In genomic region chr17:83215529-83216244, GRCm38 (mm10) we compare ENCODE assay signal across 8 mouse cellular contexts. TPM values are rescaled to one million over a fixed set of nuclear protein-coding genes. Genes with fewer than 3 reads are reported as not detected.
A peak's percentile ranks its signal among the peaks of the same experiment; 100 is the strongest.
DNase-seq lines count a peak whose midpoint lies in the region; ATAC-seq and TF ChIP-seq lines count a peak whose summit lies in the region.

No protein-coding gene starts in this region.

- H3K36me3 ChIP-seq in heart, embryonic 10.5 days: peaks cover 15% of the 10 kb centered on the region
- H3K36me3 ChIP-seq in embryonic facial prominence, embryonic 12.5 days: peaks cover 7% of the 10 kb centered on the region; the same call in 1 of the 2 replicates
- H3K36me3 ChIP-seq in hindbrain, embryonic 11.5 days (ENCODE audit: control insufficient read depth, insufficient read depth, low read length): no peaks in the 10 kb centered on the region
- no peaks in the 10 kb centered on the region for H3K36me3 ChIP-seq in limb, embryonic 14.5 days (ENCODE audit: control insufficient read depth, insufficient read depth, low read length)
- no peaks in the 10 kb centered on the region; the same call in 1 of the 2 replicates for H3K36me3 ChIP-seq in neural tube, embryonic 11.5 days (ENCODE audit: control insufficient read depth, insufficient read depth, low read length)

- H3K4me3 ChIP-seq in heart, embryonic 10.5 days: peak overlapping the region; percentile 79
- H3K4me3 ChIP-seq in embryonic facial prominence, embryonic 12.5 days: peak overlapping the region; percentile 80
- peak overlapping the region; percentile 76 for H3K4me3 ChIP-seq in hindbrain, embryonic 11.5 days (ENCODE audit: low read depth, low read length)
- H3K4me3 ChIP-seq in limb, embryonic 14.5 days (replicated peaks; ENCODE audit: low read length): peak overlapping the region; percentile 76
- peak overlapping the region; percentile 84 for H3K4me3 ChIP-seq in neural tube, embryonic 11.5 days (ENCODE audit: low read depth, low read length)

- no peaks in the 10 kb centered on the region for H3K9me3 ChIP-seq in heart, embryonic 10.5 days
- H3K9me3 ChIP-seq in embryonic facial prominence, embryonic 12.5 days: no peaks in the 10 kb centered on the region
- H3K9me3 ChIP-seq in hindbrain, embryonic 11.5 days (ENCODE audit: control insufficient read depth, low read length): no peaks in the 10 kb centered on the region
- H3K9me3 ChIP-seq in limb, embryonic 14.5 days (ENCODE audit: control insufficient read depth, low read length): no peaks in the 10 kb centered on the region
- H3K9me3 ChIP-seq in neural tube, embryonic 11.5 days (ENCODE audit: control insufficient read depth, low read length): no peaks in the 10 kb centered on the region

- H3K4me1 ChIP-seq in heart, embryonic 10.5 days: peaks cover 58% of the 10 kb centered on the region
- peaks cover 53% of the 10 kb centered on the region for H3K4me1 ChIP-seq in embryonic facial prominence, embryonic 12.5 days
- peaks cover 16% of the 10 kb centered on the region for H3K4me1 ChIP-seq in hindbrain, embryonic 11.5 days (replicated peaks; ENCODE audit: control insufficient read depth, insufficient read depth, low read length)
- H3K4me1 ChIP-seq in limb, embryonic 14.5 days (ENCODE audit: control insufficient read depth, insufficient read depth, low read length): peaks cover 38% of the 10 kb centered on the region
- H3K4me1 ChIP-seq in neural tube, embryonic 11.5 days (ENCODE audit: control insufficient read depth, insufficient read depth, low read length): peaks cover 26% of the 10 kb centered on the region

- no peak for TF ChIP-seq POLR2A in limb, embryonic 14.5 days (IDR thresholded peaks at IDR 0.05; ENCODE audit: borderline replicate concordance, extremely low read depth, insufficient read depth, insufficient read length)

- no peak for DNase-seq in heart, embryonic 10.5 days (ENCODE audit: low spot score)
- DNase-seq in heart, adult 8-10 months (ENCODE audit: low spot score): no peak
- DNase-seq in R1 (ENCODE audit: low read depth, low spot score): peak; percentile 38
- DNase-seq in hindbrain, embryonic 11.5 days (ENCODE audit: low spot score): peak; percentile 66
- DNase-seq in limb, embryonic 14.5 days (ENCODE audit: low spot score): no peak
- peak; percentile 60 for DNase-seq in neural tube, embryonic 11.5 days (ENCODE audit: low spot score)
- no peak for DNase-seq in yolk sac, embryonic 10.5 days (ENCODE audit: low spot score)

- peak overlapping the region; percentile 98 for H3K9ac ChIP-seq in embryonic facial prominence, embryonic 12.5 days
- H3K9ac ChIP-seq in hindbrain, embryonic 11.5 days (ENCODE audit: low read depth, low read length): peak overlapping the region; percentile 92
- H3K9ac ChIP-seq in limb, embryonic 14.5 days (ENCODE audit: low read depth, low read length, severe bottlenecking): peak overlapping the region; percentile 86
- peak overlapping the region; percentile 91 for H3K9ac ChIP-seq in neural tube, embryonic 11.5 days (ENCODE audit: low read length)

- under 1% methylated on average over 80 of the region's 80 CpGs for WGBS in heart, embryonic 10.5 days
- under 1% methylated on average over 41 of the region's 80 CpGs for WGBS in embryonic facial prominence, embryonic 12.5 days
- WGBS in hindbrain, embryonic 11.5 days: under 1% methylated on average over 58 of the region's 80 CpGs
- 1% methylated on average over 40 of the region's 80 CpGs for WGBS in limb, embryonic 14.5 days
- under 1% methylated on average over 58 of the region's 80 CpGs for WGBS in neural tube, embryonic 11.5 days

- peak overlapping the region; percentile 88 for H3K4me2 ChIP-seq in embryonic facial prominence, embryonic 12.5 days (replicated peaks)
- peak overlapping the region; percentile 89 for H3K4me2 ChIP-seq in hindbrain, embryonic 11.5 days (replicated peaks; ENCODE audit: low read depth, low read length)
- H3K4me2 ChIP-seq in limb, embryonic 14.5 days (replicated peaks; ENCODE audit: low read depth, low read length, severe bottlenecking): peak overlapping the region; percentile 92
- H3K4me2 ChIP-seq in neural tube, embryonic 11.5 days (ENCODE audit: low read depth): peak overlapping the region; percentile 97

- peak; percentile 12; the same call in 1 of the 2 replicates for ATAC-seq in embryonic facial prominence, embryonic 12.5 days (ENCODE audit: insufficient number of reproducible peaks, insufficient read depth, low FRiP score, low TSS enrichment)
- peak; percentile 31 for ATAC-seq in hindbrain, embryonic 11.5 days (ENCODE audit: low FRiP score)
- peak; percentile 3; the same call in 1 of the 2 replicates for ATAC-seq in limb, embryonic 14.5 days (ENCODE audit: low FRiP score, low read depth)
- ATAC-seq in neural tube, embryonic 11.5 days (ENCODE audit: insufficient read depth, low FRiP score, low TSS enrichment): peak; percentile 4; the same call in 1 of the 2 replicates

- no peaks in the 10 kb centered on the region; the same call in 1 of the 2 replicates for H3K27me3 ChIP-seq in heart, embryonic 10.5 days (ENCODE audit: insufficient read depth, poor library complexity, severe bottlenecking)
- H3K27me3 ChIP-seq in embryonic facial prominence, embryonic 12.5 days: peaks cover 8% of the 10 kb centered on the region; the same call in 1 of the 2 replicates
- H3K27me3 ChIP-seq in hindbrain, embryonic 11.5 days (ENCODE audit: control insufficient read depth, insufficient read depth, low read length): peaks cover 2% of the 10 kb centered on the region; the same call in 1 of the 2 replicates
- H3K27me3 ChIP-seq in limb, embryonic 14.5 days (ENCODE audit: control insufficient read depth, insufficient read depth, low read length): peaks cover 74% of the 10 kb centered on the region
- 0 out of 2 replicates have a peak, but pooled peaks cover 2% of the 10 kb centered on the region for H3K27me3 ChIP-seq in neural tube, embryonic 11.5 days (ENCODE audit: control insufficient read depth, insufficient read depth, low read length)

- peak overlapping the region; percentile 96 for H3K27ac ChIP-seq in heart, embryonic 10.5 days
- H3K27ac ChIP-seq in embryonic facial prominence, embryonic 12.5 days: peak overlapping the region; percentile 83
- peak overlapping the region; percentile 90 for H3K27ac ChIP-seq in hindbrain, embryonic 11.5 days (ENCODE audit: low read depth, low read length)
- peak overlapping the region; percentile 63 for H3K27ac ChIP-seq in limb, embryonic 14.5 days (replicated peaks; ENCODE audit: low read depth, low read length)
- H3K27ac ChIP-seq in neural tube, embryonic 11.5 days (ENCODE audit: low read depth, low read length): peak overlapping the region; percentile 87

RNA-seq across cellular contexts. Expression of gene Pkdcc, which starts 0.6 kb away (rescaled TPM):
- 13.8 and 27.4 TPM in 2 replicates for polyA plus RNA-seq in heart, embryonic 10.5 days (2016; fragmentation: Nextera tagmentation; extraction: Ambion mirVana)
- 10 to 100 TPM; 46.4 to 59.2 (median 52.7) TPM for total RNA-seq in heart, adult 8-10 months (2022)
- polyA plus RNA-seq in embryonic facial prominence, embryonic 12.5 days (2016; fragmentation: Nextera tagmentation; extraction: Ambion mirVana): 27.3 and 32.6 TPM in 2 replicates
- polyA plus RNA-seq in hindbrain, embryonic 11.5 days (2014; fragmentation: Nextera tagmentation; extraction: Ambion mirVana): 9.6 and 10.8 TPM in 2 replicates
- polyA plus RNA-seq in limb, embryonic 14.5 days (2012; rRNA removed): 145 and 226 TPM in 2 replicates
- 20.4 and 20.9 TPM in 2 replicates for polyA plus RNA-seq in limb, embryonic 14.5 days (2014; fragmentation: Nextera tagmentation; extraction: Ambion mirVana)
- polyA plus RNA-seq in neural tube, embryonic 11.5 days (2014; fragmentation: Nextera tagmentation; extraction: Ambion mirVana): 15.5 and 17.5 TPM in 2 replicates

Comparison
In these comparisons a context has a peak if more than half of its experiments do, and no peak if none do; other contexts are left out.
1. DNase-seq: peak in R1 (single experiment), hindbrain, embryonic 11.5 days (single experiment) and neural tube, embryonic 11.5 days (single experiment); none in heart, embryonic 10.5 days (single experiment), heart, adult 8-10 months (single experiment), limb, embryonic 14.5 days (single experiment) and yolk sac, embryonic 10.5 days (single experiment).
2. Peak in every context shown above with its lines, with median percentiles within 50 percentile points of each other: H3K27ac ChIP-seq, H3K4me3 ChIP-seq, ATAC-seq, H3K4me2 ChIP-seq and H3K9ac ChIP-seq.